Mouse (Mus musculus): ENCODE measurements around the gene Srsf11. TPM values are rescaled to one million over a fixed set of nuclear protein-coding genes. Genes with fewer than 3 reads are reported as not detected.

Gene Srsf11
- total RNA-seq (2021): 100 to 1,000 TPM; 156 to 159 TPM
- long read RNA-seq, experiment 1, transcript Srsf11-204 (13 exons, 3,106 nt): major isoform, 21 of 73 reads
- long read RNA-seq, experiment 1, transcript Srsf11-202 (12 exons, 2,654 nt): minor isoform, 13 of 73 reads
- long read RNA-seq, experiment 1, partial matches to known transcripts: 8 of 73 reads
- long read RNA-seq, experiment 1, other reads (novel, unspliced or antisense): 26 of 73 reads
- long read RNA-seq, experiment 2, transcript Srsf11-202 (12 exons, 2,654 nt): minor isoform, 21 of 88 reads
- long read RNA-seq, experiment 2, transcript Srsf11-204 (13 exons, 3,106 nt): major isoform, 27 of 88 reads
- long read RNA-seq, experiment 2, partial matches to known transcripts: 3 of 88 reads
- long read RNA-seq, experiment 2, other reads (novel, unspliced or antisense): 28 of 88 reads

- peak; percentile 95 to 96 for DNase-seq (ENCODE audit: low spot score in 2 of 2)
- intact Hi-C loops (cut with DNase I): loop anchor here (5.0 kb wide), 1 partner anchor 89 kb away; the partner anchor contains the start of gene Ankrd13c
These were observed at the start of gene Srsf11, which contains the start of gene Lrrc40 for GRCm38 (mm10) chr3:158036329-158036988. Gene Srsf11, minus strand, starts transcription at chr3:158036639. Gene Lrrc40, plus strand, starts transcription at chr3:158036662.

GRCm38 (mm10) chr3:158077828-158078227 is 41.4 kb upstream of the Srsf11 start:
- intact Hi-C loops (cut with DNase I): no loop called here
- no peak for DNase-seq (ENCODE audit: low spot score in 2 of 2)

DNA sequence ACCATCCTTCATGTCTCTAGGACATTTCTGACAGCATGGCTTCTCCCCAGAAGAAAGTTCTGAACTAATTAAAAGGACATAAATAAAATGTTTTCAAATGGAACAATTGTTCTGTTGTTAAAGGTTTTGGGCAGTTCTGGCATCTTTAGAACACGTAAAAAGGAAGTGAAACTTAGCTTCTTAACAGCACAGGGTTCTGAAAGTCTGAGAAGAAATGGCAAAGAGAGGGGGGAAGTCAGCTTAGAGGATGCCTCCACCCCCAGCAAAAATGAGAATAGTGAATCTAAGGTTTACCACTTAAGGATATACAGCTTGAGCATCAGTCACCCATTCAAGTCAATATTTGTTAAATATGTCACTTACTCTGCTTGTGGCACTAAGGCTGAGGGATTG is 40.9 kb upstream of the Srsf11 start:
- no peak for DNase-seq (ENCODE audit: low spot score in 2 of 2)
- intact Hi-C loops (cut with DNase I): no loop called here

DNA sequence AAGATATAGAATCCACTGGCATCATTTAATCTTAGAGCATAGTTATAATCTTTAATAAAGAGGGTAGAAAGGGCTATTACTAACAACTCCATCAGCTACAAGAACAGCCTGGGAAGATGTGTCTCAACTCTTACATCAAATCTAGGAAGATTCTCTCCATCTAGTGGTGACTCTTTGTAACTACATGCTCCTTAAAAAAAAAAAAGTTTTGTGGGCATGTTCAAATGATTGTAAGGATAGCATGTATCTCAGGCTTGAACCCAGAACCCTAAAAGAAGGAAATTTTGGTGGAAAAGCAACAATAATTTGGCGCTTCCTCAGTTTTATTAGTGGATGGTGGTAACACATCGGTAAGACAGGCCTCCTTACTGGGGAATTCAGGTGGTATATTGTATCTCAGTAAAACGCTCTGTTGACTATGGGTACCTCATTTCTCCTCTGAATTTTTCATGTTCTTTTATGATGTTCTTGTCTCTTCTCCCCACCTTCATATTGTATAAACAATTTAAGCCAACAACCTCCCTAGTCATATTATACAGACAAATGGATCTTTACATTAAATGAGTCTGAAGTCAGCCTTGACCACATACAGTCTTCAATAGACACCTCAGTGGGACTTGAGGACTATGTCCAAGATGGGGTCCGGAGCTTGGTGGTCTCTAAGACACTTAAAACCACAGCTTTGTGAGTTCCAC is 40.4 kb upstream of the Srsf11 start:
- intact Hi-C loops (cut with DNase I): no loop called here
- peak in 1 of 2 experiments; percentile 58 for DNase-seq (ENCODE audit: low spot score in 2 of 2)

DNA sequence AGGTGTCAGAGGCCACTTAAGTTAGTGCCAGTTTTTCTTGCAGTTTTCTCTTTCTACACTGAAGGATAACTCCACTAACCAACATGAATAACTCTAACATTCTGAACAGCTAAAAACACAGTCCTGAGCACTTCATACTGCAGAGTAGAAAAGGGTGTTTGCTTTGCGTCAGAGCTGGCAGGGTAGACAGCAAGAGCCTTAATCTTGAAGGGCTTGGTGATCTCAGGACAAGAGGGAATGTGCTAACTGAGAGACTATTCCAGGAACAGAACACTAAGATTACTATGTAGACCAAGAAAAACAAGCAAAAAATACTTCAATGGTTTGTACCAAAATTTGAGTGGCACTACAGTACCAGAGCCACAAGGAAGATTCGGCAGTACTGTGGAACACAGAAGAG is 38.6 kb upstream of the Srsf11 start:
- no peak for DNase-seq (ENCODE audit: low spot score in 2 of 2)
- intact Hi-C loops (cut with DNase I): no loop called here

- no peak for DNase-seq (ENCODE audit: low spot score in 2 of 2)
- intact Hi-C loops (cut with DNase I): no loop called here
These were observed 32.3 kb upstream of the Srsf11 start for GRCm38 (mm10) chr3:158068613-158069263.

- intact Hi-C loops (cut with DNase I): no loop called here
- no peak for DNase-seq (ENCODE audit: low spot score in 2 of 2)
These were observed 31.5 kb upstream of the Srsf11 start for GRCm38 (mm10) chr3:158067916-158068315.

- DNase-seq (ENCODE audit: low spot score in 2 of 2): no peak
- intact Hi-C loops (cut with DNase I): no loop called here
These were observed 28.8 kb upstream of the Srsf11 start for GRCm38 (mm10) chr3:158065256-158065655.

GRCm38 (mm10) chr3:158061811-158062523 is 25.5 kb upstream of the Srsf11 start:
- intact Hi-C loops (cut with DNase I): no loop called here
- DNase-seq (ENCODE audit: low spot score in 2 of 2): no peak

GRCm38 (mm10) chr3:158060621-158061291 is 24.3 kb upstream of the Srsf11 start:
- intact Hi-C loops (cut with DNase I): no loop called here
- no peak for DNase-seq (ENCODE audit: low spot score in 2 of 2)

DNA sequence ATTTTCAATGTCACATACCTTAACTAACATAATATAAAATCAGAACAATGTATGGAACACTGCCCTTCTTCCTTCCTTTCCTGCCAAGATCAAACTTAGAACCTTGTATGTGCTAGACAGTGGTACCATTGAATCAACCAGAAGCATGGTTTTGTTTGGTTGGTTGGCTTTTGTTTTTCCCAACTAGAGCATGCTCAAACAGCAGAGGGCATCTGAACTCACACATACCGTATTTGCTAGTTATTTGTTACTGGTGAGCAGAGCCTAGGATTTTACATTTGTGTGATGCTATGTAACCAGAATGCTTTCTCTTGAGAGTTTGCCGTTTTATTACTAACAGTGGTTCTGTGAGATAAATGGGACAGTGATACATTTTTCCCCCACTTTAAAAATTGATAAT is 13.1 kb upstream of the Srsf11 start:
- intact Hi-C loops (cut with DNase I): no loop called here
- no peak for DNase-seq (ENCODE audit: low spot score in 2 of 2)

GRCm38 (mm10) chr3:158040755-158041154 is 4.3 kb upstream of the Srsf11 start:
- no peak for DNase-seq (ENCODE audit: low spot score in 2 of 2)
- intact Hi-C loops (cut with DNase I): no loop called here

DNA sequence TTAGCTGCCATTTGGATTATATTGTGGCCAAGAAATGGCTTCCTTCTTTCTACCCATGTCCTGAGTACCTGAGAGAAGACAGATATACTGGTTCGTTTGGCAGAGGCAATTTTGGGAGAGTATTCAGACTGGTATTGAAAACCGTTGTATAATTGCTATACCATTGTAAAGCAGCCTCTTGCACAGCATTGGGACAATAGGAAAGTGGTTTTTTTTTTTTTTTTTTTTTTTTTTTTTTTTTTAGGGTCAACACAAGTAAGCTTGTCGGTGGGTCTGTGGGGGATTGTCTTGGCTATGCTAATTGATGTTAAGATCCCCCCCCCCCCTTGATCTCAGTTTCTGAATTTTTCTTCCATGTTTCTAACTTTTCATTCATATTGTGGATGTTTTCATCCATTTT is 1.7 kb upstream of the Srsf11 start:
- intact Hi-C loops (cut with DNase I): loop anchor here (5.0 kb wide), 1 partner anchor 91 kb away; the partner anchor contains the start of gene Ankrd13c
- DNase-seq (ENCODE audit: low spot score in 2 of 2): no peak

- no peak for DNase-seq (ENCODE audit: low spot score in 2 of 2)
These were observed 573 bp downstream of the Srsf11 start for GRCm38 (mm10) chr3:158035866-158036265.

GRCm38 (mm10) chr3:158032106-158032505 is 4.3 kb downstream of the Srsf11 start:
- intact Hi-C loops (cut with DNase I): no loop called here
- no peak for DNase-seq (ENCODE audit: low spot score in 2 of 2)

More at GRCm38 (mm10) chr3:158035866-158036265, 573 bp downstream of the Srsf11 start:
- intact Hi-C loops (cut with DNase I): loop anchor here (5.0 kb wide), 1 partner anchor 89 kb away; the partner anchor contains the start of gene Ankrd13c

- intact Hi-C loops (cut with DNase I): no loop called here
- DNase-seq (ENCODE audit: low spot score in 2 of 2): peak; percentile 92 to 94
These were observed 5.0 kb downstream of the Srsf11 start for GRCm38 (mm10) chr3:158031371-158031925.

DNA sequence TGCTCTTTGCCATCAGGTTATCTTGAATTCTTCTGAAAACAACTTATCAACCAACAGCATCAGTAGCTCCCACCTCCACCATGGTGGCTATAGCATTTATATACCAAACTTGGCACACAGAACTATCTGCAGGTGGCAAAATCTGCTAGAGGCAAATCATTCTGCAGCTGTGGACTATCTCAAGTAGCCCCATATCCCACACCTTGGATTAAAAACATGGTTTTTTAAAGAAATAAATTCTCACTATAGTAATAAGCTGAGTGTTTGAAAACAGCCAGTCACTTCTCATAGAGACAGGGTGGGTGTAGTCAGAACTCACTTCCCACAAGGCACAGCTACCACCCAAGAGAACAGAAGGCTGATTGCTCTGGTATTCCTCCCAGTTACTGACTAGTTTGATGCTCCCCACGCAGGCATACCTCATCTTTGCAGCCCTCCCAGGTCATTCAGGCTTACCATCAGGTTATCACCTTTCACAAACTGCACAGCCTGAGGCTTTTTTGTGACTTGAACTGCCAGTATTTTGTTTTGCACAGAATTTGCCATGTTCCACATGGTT is 26.6 kb downstream of the Srsf11 start:
- DNase-seq (ENCODE audit: low spot score in 2 of 2): peak; percentile 12 to 28
- intact Hi-C loops (cut with DNase I): loop anchor here (5.0 to 10.0 kb wide), 2 partner anchors 133 to 445 kb away; partner anchors contain the start of gene Ptger3
